Mouse (Mus musculus): ENCODE data around the gene Sco2.

Sco2 gene

GRCm38 (mm10) chr15:89323656-89324055 is 50.0 kb downstream of the Sco2 start:
- no peak for DNase-seq (ENCODE audit: extremely low read depth, low read depth)

GRCm38 (mm10) chr15:89322670-89323522 is 50.8 kb downstream of the Sco2 start, which contains the start of gene Adm2:
Gene Adm2, plus strand, starts transcription at chr15:89322720.
- DNase-seq (ENCODE audit: extremely low read depth, low read depth), result no peak
